Mouse (Mus musculus) ES-Bruce4 (cell line): ENCODE data around the gene Plekha4.

Experiments used
- CTCF ChIP-seq: IDR thresholded peaks from one replicate; pipeline ENCODE4 v1.8.1; 2011; ENCODE audit warnings: low read depth, low read length
- EP300 ChIP-seq: IDR thresholded peaks from 2 replicates; pipeline ENCODE4 v1.6.1; 2011; ENCODE audit warnings: low read depth, low read length; ENCODE audit not compliant: insufficient read depth
- POLR2A ChIP-seq: IDR thresholded peaks from one replicate; pipeline ENCODE4 v1.8.1; 2011; ENCODE audit warnings: low read length; ENCODE audit not compliant: insufficient read depth

- no peak for TF ChIP-seq CTCF
- TF ChIP-seq POLR2A, result no peak
- no peak for TF ChIP-seq EP300
These were observed 59.8 kb downstream of the Plekha4 start for GRCm38 (mm10) chr7:45585923-45586322.
